Mouse (Mus musculus) embryo, embryonic 10 days (tissue): ENCODE measurements around the gene 4930518I15Rik.
"Not testable (repeated sequence)": the region's sequence is repeated elsewhere in the genome, so short reads cannot be mapped to it uniquely, and the experiment has no call there.

Experiments used
- DNase-seq: peaks from one replicate; pipeline ENCODE4 v3.0.0-alpha.2; 2015; ENCODE audit warnings: low spot score

Gene 4930518I15Rik

GRCm38 (mm10) chr2:156857835-156858234 is at the start of gene 4930518I15Rik:
Gene 4930518I15Rik (minus strand): TSS chr2:156857946.
- DNase-seq: no peak

DNA sequence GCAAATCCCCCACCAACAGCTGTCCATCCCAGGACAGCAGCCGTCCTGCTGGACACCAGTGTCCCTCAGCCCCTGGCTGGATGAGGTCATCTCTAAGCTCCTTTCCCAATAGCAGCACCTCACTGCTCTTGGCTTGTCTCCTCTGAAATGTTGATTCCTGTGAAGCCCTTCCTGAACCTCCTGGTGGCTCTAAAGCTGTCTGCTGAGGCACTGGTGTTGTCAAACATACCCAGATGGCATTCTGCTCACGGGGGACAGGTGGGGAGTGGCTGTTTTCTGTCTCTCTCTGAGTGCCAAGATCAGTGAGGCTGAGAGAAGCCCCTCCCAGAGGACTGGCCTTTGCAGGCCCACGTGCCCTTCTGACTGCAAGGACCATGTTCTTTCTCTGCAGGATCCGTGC is 48.2 kb upstream of the 4930518I15Rik start:
- not testable (repeated sequence) for DNase-seq

GRCm38 (mm10) chr2:156904976-156905717 is 47.4 kb upstream of the 4930518I15Rik start:
- peak; percentile 73 for DNase-seq

DNA sequence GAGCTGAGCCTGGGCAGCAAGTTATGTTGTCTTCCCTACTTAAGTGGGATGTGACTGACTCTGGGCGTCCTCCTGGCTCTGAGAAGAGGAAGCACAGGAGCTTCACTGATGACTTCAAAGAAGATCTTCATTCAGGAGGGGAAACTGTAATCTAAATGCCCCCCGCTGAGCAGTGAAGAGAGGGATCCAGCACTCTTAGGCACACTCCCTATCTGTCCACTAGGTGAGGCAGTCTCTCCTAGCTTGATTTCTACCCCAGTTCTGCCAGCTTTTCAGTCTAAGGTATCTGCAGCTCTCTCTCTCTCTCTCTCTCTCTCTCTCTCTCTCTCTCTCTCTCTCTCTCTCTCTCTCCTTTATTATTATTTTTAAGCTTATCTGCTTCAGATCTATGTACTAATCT is 45.6 kb upstream of the 4930518I15Rik start:
- DNase-seq: no peak

DNA sequence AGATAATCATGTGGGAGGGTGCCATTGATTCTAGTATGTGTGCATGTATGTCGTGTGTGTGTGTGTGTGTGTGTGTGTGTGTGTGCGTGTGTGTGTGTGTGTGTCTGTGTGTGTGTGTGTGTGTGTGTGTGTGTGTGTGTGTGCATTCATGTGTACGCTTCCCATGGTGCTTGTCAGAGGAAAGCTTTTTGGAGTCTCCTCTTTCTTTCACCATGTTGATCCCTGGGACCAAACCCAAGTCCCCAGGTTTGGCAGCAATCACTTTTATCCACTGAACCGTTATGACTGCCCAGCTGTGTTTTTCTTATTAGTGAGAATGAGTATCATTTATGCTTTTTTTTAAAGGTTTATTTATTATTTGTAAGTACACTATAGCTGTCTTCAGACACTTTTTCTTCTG is 44.7 kb upstream of the 4930518I15Rik start:
- DNase-seq: not testable (repeated sequence)

GRCm38 (mm10) chr2:156901883-156902282 is 44.1 kb upstream of the 4930518I15Rik start:
- no peak for DNase-seq

DNA sequence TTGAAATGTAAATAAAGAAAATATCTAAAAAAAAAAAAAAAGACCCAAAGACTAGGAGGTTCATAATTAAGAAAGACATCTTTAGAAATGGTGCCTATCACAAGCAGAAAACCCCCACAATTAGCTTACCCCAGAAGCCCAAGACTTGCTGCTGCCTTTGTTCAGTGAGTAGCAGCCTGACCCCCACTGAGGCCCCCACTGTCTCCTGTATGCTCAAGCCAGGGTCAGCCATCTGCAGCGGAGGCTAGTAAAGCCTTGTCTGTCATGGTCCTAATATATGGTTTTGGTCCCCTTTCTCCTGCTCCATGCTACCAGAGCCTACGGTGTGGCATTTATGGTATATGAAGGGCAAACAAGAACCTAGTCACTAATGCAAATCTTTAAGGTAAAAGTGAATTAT is 43.6 kb upstream of the 4930518I15Rik start:
- DNase-seq: no peak

GRCm38 (mm10) chr2:156899184-156899583 is 41.4 kb upstream of the 4930518I15Rik start:
- no peak for DNase-seq

GRCm38 (mm10) chr2:156898374-156898773 is 40.6 kb upstream of the 4930518I15Rik start:
- no peak for DNase-seq

- DNase-seq: no peak
Measured at GRCm38 (mm10) chr2:156897034-156897433, 39.3 kb upstream of the 4930518I15Rik start.

DNA sequence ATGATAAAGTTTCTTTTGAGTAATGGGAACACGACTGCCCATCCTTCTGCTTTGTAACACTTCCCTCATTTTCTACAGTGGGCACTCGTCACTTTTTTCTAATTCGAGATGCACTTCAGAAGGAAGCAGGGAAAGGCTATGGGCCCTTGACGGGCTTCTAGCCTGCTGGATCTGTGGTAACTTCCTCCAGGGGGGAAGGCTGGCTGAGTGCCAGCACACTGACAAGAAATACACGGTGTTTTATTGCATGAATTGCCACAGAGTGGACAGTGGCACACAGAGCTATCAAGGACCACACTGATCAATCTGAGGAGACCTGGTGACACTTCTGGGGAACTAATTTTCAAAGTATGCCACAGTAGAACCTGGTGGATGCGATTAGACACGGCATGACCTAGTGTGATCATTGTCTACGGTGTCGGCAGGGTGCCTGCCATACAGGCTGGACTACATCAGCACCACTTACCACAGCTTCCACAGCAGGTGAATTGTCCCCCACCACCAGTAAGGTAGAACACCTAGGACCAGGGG is 38.7 kb upstream of the 4930518I15Rik start:
- DNase-seq: no peak

- DNase-seq: no peak
Measured at GRCm38 (mm10) chr2:156894496-156895265, 36.9 kb upstream of the 4930518I15Rik start.

DNA sequence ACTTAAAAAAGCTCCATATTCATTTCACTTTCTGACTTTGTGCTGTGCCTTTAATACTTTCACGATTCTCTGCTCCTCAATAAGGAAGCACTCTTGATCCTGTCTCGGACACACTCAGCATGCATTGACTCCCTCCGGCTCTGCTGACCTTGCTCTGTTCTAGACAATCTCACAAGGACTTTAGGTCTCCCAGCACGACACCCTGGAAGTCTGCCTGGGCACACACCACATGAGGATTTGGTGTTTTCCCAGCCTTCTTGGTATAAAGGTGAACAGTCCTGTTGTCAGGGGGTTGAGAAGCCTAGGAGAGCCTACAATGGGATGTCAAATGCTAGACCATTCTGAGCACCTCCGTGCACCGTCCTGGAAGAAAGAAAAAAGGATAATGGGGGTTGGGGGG is 35.1 kb upstream of the 4930518I15Rik start:
- no peak for DNase-seq

GRCm38 (mm10) chr2:156892240-156892639 is 34.5 kb upstream of the 4930518I15Rik start:
- peak; percentile 67 for DNase-seq

DNA sequence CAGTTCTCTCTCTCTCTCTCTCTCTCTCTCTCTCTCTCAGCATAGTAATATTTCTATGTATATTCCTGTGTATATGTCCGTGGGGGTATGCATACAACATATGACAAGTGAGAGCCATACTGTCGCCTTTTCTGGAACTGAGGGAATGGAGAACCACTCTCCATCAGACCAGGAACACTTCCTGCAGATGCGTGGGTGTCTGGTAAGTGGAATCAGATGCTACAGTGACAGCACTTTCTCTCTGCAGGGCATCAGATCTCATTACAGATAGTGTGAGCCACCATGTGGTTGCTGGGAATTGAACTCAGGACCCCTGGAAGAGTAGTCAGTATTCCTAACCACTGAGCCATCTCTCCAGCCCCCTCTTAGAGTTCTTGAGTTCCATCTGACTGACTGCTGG is 30.7 kb upstream of the 4930518I15Rik start:
- no peak for DNase-seq

GRCm38 (mm10) chr2:156887017-156887416 is 29.3 kb upstream of the 4930518I15Rik start, which contains the start of gene Sla2:
Gene Sla2 (minus strand): TSS chr2:156887192.
- no peak for DNase-seq

GRCm38 (mm10) chr2:156886084-156886631 is 28.4 kb upstream of the 4930518I15Rik start:
- no peak for DNase-seq

DNA sequence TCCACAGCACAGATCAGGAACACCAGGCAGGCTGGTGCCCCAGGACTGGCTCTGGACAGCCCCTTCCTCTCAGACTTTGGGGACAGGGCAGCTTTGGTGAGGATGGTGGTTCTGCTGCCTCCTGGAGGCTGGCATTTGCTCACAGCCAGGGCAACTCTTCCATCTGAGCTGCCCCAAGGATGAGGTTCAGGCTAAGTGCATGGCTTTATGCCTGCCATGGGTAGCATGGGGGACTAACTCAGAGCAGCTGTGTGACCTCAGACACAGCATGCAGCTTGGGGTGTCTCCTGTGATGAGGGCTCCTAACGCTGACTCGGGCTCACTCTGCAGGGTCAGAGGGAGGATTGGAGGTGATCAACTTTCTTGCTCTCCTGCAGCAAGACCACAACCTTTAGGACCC is 27.9 kb upstream of the 4930518I15Rik start:
- DNase-seq: peak; percentile 13

GRCm38 (mm10) chr2:156884396-156885211 is 26.9 kb upstream of the 4930518I15Rik start:
- no peak for DNase-seq

- DNase-seq: no peak
Measured at GRCm38 (mm10) chr2:156882431-156883001, 24.8 kb upstream of the 4930518I15Rik start.

- no peak for DNase-seq
Measured at GRCm38 (mm10) chr2:156879541-156879940, 21.8 kb upstream of the 4930518I15Rik start.
